Mouse (Mus musculus) hematopoietic multipotent progenitor cell, adult 10-12 weeks (in vitro differentiated cells): ENCODE data around the gene Gm21996. TPM values are rescaled to one million over a fixed set of nuclear protein-coding genes. Genes with fewer than 3 reads are reported as not detected.

Source experiments
- polyA plus RNA-seq: library from polyadenylated mRNA; stranded (reverse); fragments of >175 nt; gene quantifications from 2 replicates; pipeline ENCODE4 v1.2.3, GENCODE M21; 2012; ENCODE audit warnings: low replicate concordance

The Gm21996 gene
- polyA plus RNA-seq, result not detected in 2 replicates

DNA sequence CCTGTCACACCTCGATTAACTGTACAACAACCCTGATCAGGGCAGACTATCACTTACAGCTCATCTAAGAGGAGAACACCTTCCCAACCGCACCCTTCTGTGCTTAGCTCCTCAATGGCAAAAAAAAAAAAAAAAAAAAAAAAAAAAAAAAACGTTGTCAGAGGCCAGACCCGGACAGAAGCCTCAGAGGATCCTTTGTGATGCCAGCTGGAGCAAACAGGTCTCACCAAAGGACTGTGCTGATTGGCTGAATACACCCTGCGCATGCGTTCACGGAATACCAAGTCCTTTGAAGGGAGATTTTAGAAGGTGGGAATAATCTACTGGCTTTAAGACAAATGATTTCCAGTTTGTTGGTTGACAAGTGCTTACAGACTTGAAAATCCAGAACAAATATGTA lies at the start of gene Gm21996:
Gene Gm21996, minus strand, starts transcription at position 101 of the 400 bp plus-strand sequence.

